Mouse (Mus musculus) adipocyte (in vitro differentiated cells): ENCODE data around the gene Fam19a2.

ENCODE experiments used
- DNase-seq: peaks from one replicate; pipeline ENCODE4 v3.0.0-alpha.2; 2016; ENCODE audit warnings: low spot score

Fam19a2 gene

GRCm38 (mm10) chr10:123385641-123386040 is 121.8 kb downstream of the Fam19a2 start:
- DNase-seq = no peak

GRCm38 (mm10) chr10:123395429-123395828 is 131.6 kb downstream of the Fam19a2 start:
- DNase-seq = no peak

GRCm38 (mm10) chr10:123398136-123398535 is 134.3 kb downstream of the Fam19a2 start:
- DNase-seq = no peak

GRCm38 (mm10) chr10:123401188-123401587 is 137.4 kb downstream of the Fam19a2 start:
- no peak for DNase-seq

GRCm38 (mm10) chr10:123402460-123402859 is 138.7 kb downstream of the Fam19a2 start:
- no peak for DNase-seq

- DNase-seq = no peak
These were observed 151.2 kb downstream of the Fam19a2 start for GRCm38 (mm10) chr10:123414953-123415352.

GRCm38 (mm10) chr10:123416024-123416423 is 152.2 kb downstream of the Fam19a2 start:
- no peak for DNase-seq

GRCm38 (mm10) chr10:123418616-123419173 is 154.9 kb downstream of the Fam19a2 start:
- no peak for DNase-seq

- no peak for DNase-seq
These were observed 156.5 kb downstream of the Fam19a2 start for GRCm38 (mm10) chr10:123420249-123420648.

- DNase-seq = no peak
These were observed 160.7 kb downstream of the Fam19a2 start for GRCm38 (mm10) chr10:123424482-123424881.

- no peak for DNase-seq
These were observed 162.9 kb downstream of the Fam19a2 start for GRCm38 (mm10) chr10:123426527-123427363.

- DNase-seq = no peak
These were observed 167.8 kb downstream of the Fam19a2 start for GRCm38 (mm10) chr10:123431569-123431968.

GRCm38 (mm10) chr10:123437576-123437975 is 173.8 kb downstream of the Fam19a2 start:
- no peak for DNase-seq

GRCm38 (mm10) chr10:123456800-123457199 is 193.0 kb downstream of the Fam19a2 start:
- DNase-seq = peak; percentile 4

GRCm38 (mm10) chr10:123460466-123460865 is 196.7 kb downstream of the Fam19a2 start:
- DNase-seq = no peak

GRCm38 (mm10) chr10:123462305-123462704 is 198.5 kb downstream of the Fam19a2 start:
- DNase-seq = no peak

- DNase-seq = no peak
These were observed 251.0 kb downstream of the Fam19a2 start for GRCm38 (mm10) chr10:123514749-123515148.

GRCm38 (mm10) chr10:123520613-123521012 is 256.8 kb downstream of the Fam19a2 start:
- no peak for DNase-seq

- no peak for DNase-seq
These were observed 257.4 kb downstream of the Fam19a2 start for GRCm38 (mm10) chr10:123521203-123521602.

GRCm38 (mm10) chr10:123525424-123525823 is 261.6 kb downstream of the Fam19a2 start:
- DNase-seq = no peak

GRCm38 (mm10) chr10:123526059-123526458 is 262.3 kb downstream of the Fam19a2 start:
- no peak for DNase-seq

- peak; percentile 8 for DNase-seq
These were observed 272.3 kb downstream of the Fam19a2 start for GRCm38 (mm10) chr10:123536143-123536542.

- DNase-seq = no peak
These were observed 284.6 kb downstream of the Fam19a2 start for GRCm38 (mm10) chr10:123548391-123548790.

GRCm38 (mm10) chr10:123567677-123568076 is 303.9 kb downstream of the Fam19a2 start:
- DNase-seq = no peak
